8 mouse cellular contexts compared by ENCODE assay signal in genomic region chr3:58691374-58691939, GRCm38 (mm10). TPM values are rescaled to one million over a fixed set of nuclear protein-coding genes. Genes with fewer than 3 reads are reported as not detected.
DNase-seq lines count a peak whose midpoint lies in the region; ATAC-seq and TF ChIP-seq lines count a peak whose summit lies in the region.

No protein-coding gene starts in this region.

- no peak for TF ChIP-seq POLR2A in bone marrow macrophage, adult 2 months (IDR thresholded peaks at IDR 0.05; ENCODE audit: borderline replicate concordance, low read depth, low read length)
- TF ChIP-seq POLR2A in thymus, adult 2 months (IDR thresholded peaks at IDR 0.05; ENCODE audit: control insufficient read depth, extremely low read depth, insufficient read depth, low read length, poor library complexity), result no peak

- H3K9ac ChIP-seq in forebrain, embryonic 12.5 days, result peak overlapping the region; percentile 84
- peak overlapping the region; percentile 93 for H3K9ac ChIP-seq in heart, postnatal 0 days (replicated peaks; ENCODE audit: low read depth, low read length)
- peak overlapping the region; percentile 78 for H3K9ac ChIP-seq in lung, embryonic 14.5 days

- DNase-seq in CD4-positive helper T cell, adult 2 months (ENCODE audit: low read depth, low spot score), result peak; percentile 74
- peak; percentile 21 for DNase-seq in heart, postnatal 0 days (ENCODE audit: low spot score)
- peak; percentile 53 to 67 for DNase-seq in kidney, postnatal 4 days
- DNase-seq in lung, embryonic 14.5 days, result peak; percentile 47
- DNase-seq in ovary, adult 18-20 months (ENCODE audit: low spot score), result peak; percentile 12
- peak; percentile 53 for DNase-seq in thymus, adult 2 months

- H3K27me3 ChIP-seq in forebrain, embryonic 12.5 days, result peaks cover 17% of the 10 kb centered on the region
- H3K27me3 ChIP-seq in heart, postnatal 0 days (ENCODE audit: control insufficient read depth, insufficient read depth, low read length), result no peaks in the 10 kb centered on the region
- H3K27me3 ChIP-seq in lung, embryonic 14.5 days (ENCODE audit: insufficient read depth, low read length), result no peaks in the 10 kb centered on the region
- H3K27me3 ChIP-seq in thymus, adult 2 months (ENCODE audit: control insufficient read depth, insufficient read depth, low read length), result no peaks in the 10 kb centered on the region

- no peak for TF ChIP-seq EP300 in heart, postnatal 0 days (IDR thresholded peaks at IDR 0.05; ENCODE audit: low read depth)

- H3K36me3 ChIP-seq in forebrain, embryonic 12.5 days (replicated peaks), result no peaks in the 10 kb centered on the region
- no peaks in the 10 kb centered on the region for H3K36me3 ChIP-seq in heart, postnatal 0 days (replicated peaks; ENCODE audit: control insufficient read depth, insufficient read depth, low read length)
- H3K36me3 ChIP-seq in lung, embryonic 14.5 days (ENCODE audit: insufficient read depth), result no peaks in the 10 kb centered on the region
- H3K36me3 ChIP-seq in thymus, adult 2 months (ENCODE audit: control insufficient read depth, insufficient read depth, low read length), result no peaks in the 10 kb centered on the region

- H3K4me1 ChIP-seq in bone marrow macrophage, adult 2 months (ENCODE audit: control insufficient read depth, insufficient read depth, low read length), result peaks cover 17% of the 10 kb centered on the region
- H3K4me1 ChIP-seq in forebrain, embryonic 12.5 days, result peaks cover 10% of the 10 kb centered on the region; the same call in 1 of the 2 replicates
- 0 out of 2 replicates have a peak, but pooled peaks cover 13% of the 10 kb centered on the region for H3K4me1 ChIP-seq in heart, postnatal 0 days (ENCODE audit: control insufficient read depth, insufficient read depth)
- no peaks in the 10 kb centered on the region for H3K4me1 ChIP-seq in lung, embryonic 14.5 days (ENCODE audit: insufficient read depth)
- H3K4me1 ChIP-seq in thymus, adult 2 months (replicated peaks; ENCODE audit: control insufficient read depth, insufficient read depth, low read length), result peaks cover 5% of the 10 kb centered on the region; the same call in 1 of the 2 replicates

- H3K9me3 ChIP-seq in forebrain, embryonic 12.5 days, result no peaks in the 10 kb centered on the region
- no peaks in the 10 kb centered on the region for H3K9me3 ChIP-seq in heart, postnatal 0 days (replicated peaks; ENCODE audit: control insufficient read depth, low read length)
- H3K9me3 ChIP-seq in lung, embryonic 14.5 days (ENCODE audit: low read depth, low read length), result no peaks in the 10 kb centered on the region

- peak; percentile 67 for ATAC-seq in forebrain, embryonic 12.5 days (ENCODE audit: low FRiP score)
- ATAC-seq in heart, postnatal 0 days (ENCODE audit: insufficient read depth, low read depth), result peak; percentile 17; the same call in 1 of the 2 replicates
- ATAC-seq in lung, embryonic 14.5 days (ENCODE audit: insufficient read depth), result no peak; the same call in 1 of the 2 replicates

- peak overlapping the region; percentile 85 for H3K27ac ChIP-seq in bone marrow macrophage, adult 2 months (ENCODE audit: insufficient read depth, low read depth, low read length)
- H3K27ac ChIP-seq in forebrain, embryonic 12.5 days, result peak overlapping the region; percentile 79
- peak overlapping the region; percentile 95 for H3K27ac ChIP-seq in heart, postnatal 0 days (ENCODE audit: low read depth)
- H3K27ac ChIP-seq in lung, embryonic 14.5 days (ENCODE audit: low read depth), result peak overlapping the region; percentile 84
- H3K27ac ChIP-seq in thymus, adult 2 months (ENCODE audit: control insufficient read depth, insufficient read depth, low read length), result no peak overlapping the region

- peak overlapping the region; percentile 90 for H3K4me3 ChIP-seq in bone marrow macrophage, adult 2 months (ENCODE audit: insufficient read depth, low read length)
- H3K4me3 ChIP-seq in forebrain, embryonic 12.5 days (replicated peaks), result peak overlapping the region; percentile 87
- H3K4me3 ChIP-seq in heart, postnatal 0 days (ENCODE audit: low read depth, low read length), result peak overlapping the region; percentile 96
- H3K4me3 ChIP-seq in lung, embryonic 14.5 days (ENCODE audit: low read depth, low read length), result peak overlapping the region; percentile 81
- H3K4me3 ChIP-seq in thymus, adult 2 months (ENCODE audit: control insufficient read depth, insufficient read depth, low read length), result peak overlapping the region; percentile 81

- peak overlapping the region; percentile 80 for H3K4me2 ChIP-seq in forebrain, embryonic 12.5 days
- H3K4me2 ChIP-seq in heart, postnatal 0 days (ENCODE audit: low read depth, low read length), result peak overlapping the region; percentile 97
- peak overlapping the region; percentile 95 for H3K4me2 ChIP-seq in lung, embryonic 14.5 days

- WGBS in forebrain, embryonic 12.5 days, result under 1% methylated on average over 49 of the region's 65 CpGs
- 0% methylated on average over 32 of the region's 65 CpGs for WGBS in heart, postnatal 0 days
- WGBS in lung, embryonic 14.5 days, result 1% methylated on average over 60 of the region's 65 CpGs
- WGBS in thymus, adult 2 months, result under 1% methylated on average over 61 of the region's 65 CpGs

- TF ChIP-seq CTCF in bone marrow macrophage, adult 2 months (IDR thresholded peaks at IDR 0.05; ENCODE audit: low read depth, low read length), result no peak
- TF ChIP-seq CTCF in heart, postnatal 0 days (IDR thresholded peaks at IDR 0.05; ENCODE audit: low read depth), result no peak
- TF ChIP-seq CTCF in lung, embryonic 14.5 days (IDR thresholded peaks at IDR 0.05; ENCODE audit: low read depth), result 0 out of 2 replicates have a peak, but pooled peaks have one; percentile 11
- no peak for TF ChIP-seq CTCF in thymus, adult 2 months (IDR thresholded peaks at IDR 0.05; ENCODE audit: borderline replicate concordance, control insufficient read depth, extremely low read depth, insufficient read depth, low read length, poor library complexity)

RNA-seq across cellular contexts. Expression of gene Siah2, which starts 0.7 kb away (rescaled TPM):
- polyA plus RNA-seq in bone marrow macrophage, adult 2 months (2012; ENCODE audit: insufficient read depth, insufficient read length, missing spikeins), result 10.9 and 13.8 TPM in 2 replicates
- 5.6 and 5.8 TPM in 2 replicates for polyA plus RNA-seq in forebrain, embryonic 12.5 days (2016; fragmentation: Nextera tagmentation; extraction: Ambion mirVana)
- total RNA-seq in heart, postnatal 0 days (2014; rRNA removed; ENCODE audit: low replicate concordance), result 14.5 and 14.8 TPM in 2 replicates
- 3.9 and 5.1 TPM in 2 replicates for polyA plus RNA-seq in heart, postnatal 0 days (2015; fragmentation: Nextera tagmentation; extraction: Ambion mirVana)
- polyA plus RNA-seq in lung, embryonic 14.5 days (2014; fragmentation: Nextera tagmentation; extraction: Ambion mirVana), result 6.8 and 7.4 TPM in 2 replicates
- 19.4 and 29.1 TPM in 2 replicates for polyA plus RNA-seq in thymus, adult 2 months (2012; rRNA removed)

RNA-seq across cellular contexts. Expression of gene Erich6, which starts 54.5 kb away (rescaled TPM):
- polyA plus RNA-seq in bone marrow macrophage, adult 2 months (2012; ENCODE audit: insufficient read depth, insufficient read length, missing spikeins), result not detected in 2 replicates
- 0.11 TPM in 1 of 2 replicates, not detected in the other for polyA plus RNA-seq in forebrain, embryonic 12.5 days (2016; fragmentation: Nextera tagmentation; extraction: Ambion mirVana)
- not detected in 2 replicates for total RNA-seq in heart, postnatal 0 days (2014; rRNA removed; ENCODE audit: low replicate concordance)
- polyA plus RNA-seq in heart, postnatal 0 days (2015; fragmentation: Nextera tagmentation; extraction: Ambion mirVana), result 0.08 TPM in 1 of 2 replicates, not detected in the other
- not detected in 2 replicates for polyA plus RNA-seq in lung, embryonic 14.5 days (2014; fragmentation: Nextera tagmentation; extraction: Ambion mirVana)
- not detected in 2 replicates for polyA plus RNA-seq in thymus, adult 2 months (2012; rRNA removed)

Comparison
In these comparisons a context has a peak if more than half of its experiments do, and no peak if none do; other contexts are left out.
1. DNase-seq: peak in every context shown above with its lines; median percentile 74 in CD4-positive helper T cell, adult 2 months; 60 in kidney, postnatal 4 days; 53 in thymus, adult 2 months; 47 in lung, embryonic 14.5 days; 21 in heart, postnatal 0 days; 12 in ovary, adult 18-20 months.